Mouse (Mus musculus): Measurements from ENCODE around the gene Gm20388.

DNA sequence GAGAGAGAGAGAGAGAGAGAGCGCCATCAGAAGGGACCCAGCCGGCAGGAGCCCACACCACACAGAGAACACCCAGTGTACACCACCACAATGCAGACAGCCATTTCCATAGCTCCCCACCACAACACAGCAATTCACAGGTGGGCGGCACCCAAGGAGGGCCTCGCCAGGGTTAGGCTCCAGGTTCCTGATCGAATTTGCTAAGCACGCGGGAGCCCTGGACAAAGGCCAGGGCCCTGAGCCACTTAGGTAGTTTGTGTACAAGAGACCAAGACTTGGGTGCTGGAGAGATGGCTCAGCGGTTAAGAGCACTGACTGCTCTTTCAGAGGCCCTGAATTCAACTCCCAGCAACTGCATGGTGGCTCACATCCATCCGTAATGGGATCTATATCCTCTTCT lies 1641.9 kb downstream of the Gm20388 start:
- no peak for TF ChIP-seq CTCF (IDR thresholded peaks at IDR 0.05; ENCODE audit: borderline replicate concordance, insufficient read depth, low read depth, low read length)
- TF ChIP-seq POLR2A (IDR thresholded peaks at IDR 0.05; ENCODE audit: borderline replicate concordance, insufficient read depth, low read length) = no peak
